Mouse (Mus musculus) adrenal gland, adult 18-20 months (tissue): ENCODE results near the gene Srgap1. TPM values are rescaled to one million over a fixed set of nuclear protein-coding genes. Genes with fewer than 3 reads are reported as not detected.
A peak's percentile ranks its signal among the peaks of the same experiment; 100 is the strongest.

Experiments used
- DNase-seq, 2 experiments: peaks; one replicate each; pipeline ENCODE4 v3.0.0; 2021 to 2022; ENCODE audit warnings: low spot score in 2 of 2
- total RNA-seq, 2 experiments: library from RNA; stranded (reverse); gene quantifications; 1 replicate in 1 of 2; 2 replicates in 1 of 2; pipeline ENCODE4 v1.2.3; 2021

Gene Srgap1
- total RNA-seq, 2 experiments from 2014 or later, result 1.3 to 1.5 TPM

DNA sequence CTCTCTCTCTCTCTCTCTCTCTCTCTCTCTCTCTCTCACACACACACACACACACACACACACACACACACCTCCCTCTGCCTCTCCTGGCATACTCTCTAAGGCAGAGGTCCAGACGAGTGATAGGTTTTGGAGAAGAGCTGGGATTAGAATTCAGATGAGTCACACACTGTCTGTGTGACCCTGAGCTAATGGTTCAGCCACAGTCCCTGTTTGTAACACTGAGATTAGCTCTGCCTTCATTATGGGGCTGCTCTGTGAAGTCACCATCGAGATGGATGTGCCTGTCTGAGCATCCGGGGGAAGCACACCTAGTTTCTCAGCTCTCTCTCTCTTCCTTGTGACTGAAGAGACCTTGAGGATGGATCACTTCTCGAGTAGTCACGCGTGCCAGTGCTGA lies 157.1 kb downstream of the Srgap1 start:
- no peak for DNase-seq

DNA sequence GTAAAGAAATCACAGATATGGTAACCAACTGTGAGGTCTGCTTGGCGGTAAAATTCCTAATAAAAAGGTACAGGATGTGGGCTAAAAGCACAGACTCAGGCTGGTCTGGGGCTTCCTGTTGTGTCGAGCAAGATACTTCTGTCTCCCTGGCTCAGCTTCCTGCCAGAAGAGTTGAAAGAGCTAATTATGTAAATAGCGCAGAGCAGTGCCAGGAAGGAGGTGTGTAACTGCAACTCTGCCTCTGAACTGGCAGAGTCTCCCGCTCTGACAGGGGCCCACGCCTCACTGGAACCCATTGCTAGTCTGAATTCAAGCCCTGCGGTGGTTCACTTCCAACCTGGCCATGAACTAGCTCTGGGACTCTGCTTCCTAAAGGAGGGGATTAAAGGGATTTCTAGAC lies 160.3 kb downstream of the Srgap1 start:
- no peak for DNase-seq

GRCm38 (mm10) chr10:121885512-121886218 lies 161.4 kb downstream of the Srgap1 start:
- no peak for DNase-seq

- DNase-seq, result no peak
These were observed 164.7 kb downstream of the Srgap1 start for GRCm38 (mm10) chr10:121882461-121882860.

- DNase-seq, result no peak
These were observed 168.3 kb downstream of the Srgap1 start for GRCm38 (mm10) chr10:121878855-121879254.

DNA sequence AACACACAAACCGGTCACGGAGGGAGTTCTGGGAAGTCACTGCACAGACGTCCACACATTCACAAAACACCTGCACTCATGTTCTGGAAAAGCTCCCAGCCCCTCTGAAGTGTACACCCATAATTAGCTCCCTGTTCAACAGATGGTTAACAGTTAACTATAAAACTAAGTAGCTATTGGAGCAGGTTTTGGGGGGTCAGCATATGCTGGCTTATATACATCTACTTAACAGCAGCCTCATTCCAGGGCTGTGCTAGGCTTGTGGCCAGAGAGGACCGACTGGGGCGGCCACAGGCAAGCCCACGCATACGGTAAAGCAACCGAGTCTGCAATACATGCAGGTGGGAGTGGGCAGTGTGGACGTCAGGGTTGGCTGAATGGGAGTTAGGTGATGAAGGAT lies 169.2 kb downstream of the Srgap1 start:
- DNase-seq, result no peak

DNA sequence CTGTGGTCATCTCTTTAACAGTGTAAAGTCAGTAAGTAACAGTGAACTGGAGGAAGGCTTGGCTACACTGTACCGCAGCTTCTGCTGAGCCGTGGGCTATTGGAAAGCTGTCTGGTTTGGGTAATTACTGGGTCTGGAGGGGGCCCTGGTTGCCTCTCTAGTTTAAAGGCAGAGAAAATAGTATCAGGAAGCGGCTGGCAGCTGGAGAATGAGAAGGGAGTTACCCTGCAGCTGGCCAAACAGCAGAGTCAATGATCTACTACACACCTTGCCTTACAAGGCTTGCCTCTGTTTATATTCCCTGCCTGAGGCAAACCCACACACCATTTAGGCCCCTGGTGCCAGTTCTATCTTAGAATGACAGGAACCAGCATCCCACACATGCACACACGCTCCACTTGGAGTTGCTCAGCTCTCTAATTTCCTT lies 174.0 kb downstream of the Srgap1 start:
- no peak for DNase-seq

GRCm38 (mm10) chr10:121869941-121870340 lies 177.2 kb downstream of the Srgap1 start:
- no peak for DNase-seq

- DNase-seq, result no peak
These were observed 178.9 kb downstream of the Srgap1 start for GRCm38 (mm10) chr10:121868255-121868654.

GRCm38 (mm10) chr10:121865503-121866239 lies 181.4 kb downstream of the Srgap1 start:
- no peak for DNase-seq

- no peak for DNase-seq
These were observed 186.2 kb downstream of the Srgap1 start for GRCm38 (mm10) chr10:121860924-121861323.

DNA sequence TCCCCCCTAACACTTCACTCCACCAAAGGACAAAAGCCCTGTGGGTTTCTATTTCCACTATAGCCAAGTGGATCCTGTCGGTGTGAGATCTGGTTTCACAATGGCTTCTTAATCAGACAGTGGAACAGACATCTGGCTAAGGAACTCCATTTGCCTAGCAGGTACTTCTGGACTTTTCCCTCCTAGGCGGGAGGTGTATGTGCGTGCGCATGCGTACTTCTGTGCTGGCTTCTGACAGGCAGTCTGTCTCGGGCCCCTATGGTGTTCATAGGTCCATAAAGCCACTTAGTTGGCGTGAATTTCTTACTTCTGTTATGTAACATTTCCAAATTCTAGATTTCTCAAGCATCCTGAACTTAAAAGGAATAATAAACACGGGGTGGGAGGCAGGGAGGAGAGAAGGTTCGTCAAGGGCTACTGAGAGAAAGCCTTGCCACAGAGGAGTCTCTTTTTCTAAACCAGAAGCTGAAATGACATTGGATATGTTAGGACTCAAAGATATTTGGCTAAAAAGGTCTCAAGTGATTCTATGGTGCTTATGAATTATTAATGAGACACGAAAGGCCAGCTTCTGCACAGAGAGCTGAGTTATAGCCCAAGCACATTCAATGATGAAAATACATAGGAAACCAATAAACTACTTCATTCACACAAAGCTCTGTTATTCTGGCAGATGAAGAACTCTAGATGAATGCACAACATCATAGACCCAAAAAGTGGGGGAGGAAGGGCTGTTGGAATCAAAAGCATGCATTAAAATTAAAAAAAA lies 187.1 kb downstream of the Srgap1 start:
- DNase-seq, result no peak

DNA sequence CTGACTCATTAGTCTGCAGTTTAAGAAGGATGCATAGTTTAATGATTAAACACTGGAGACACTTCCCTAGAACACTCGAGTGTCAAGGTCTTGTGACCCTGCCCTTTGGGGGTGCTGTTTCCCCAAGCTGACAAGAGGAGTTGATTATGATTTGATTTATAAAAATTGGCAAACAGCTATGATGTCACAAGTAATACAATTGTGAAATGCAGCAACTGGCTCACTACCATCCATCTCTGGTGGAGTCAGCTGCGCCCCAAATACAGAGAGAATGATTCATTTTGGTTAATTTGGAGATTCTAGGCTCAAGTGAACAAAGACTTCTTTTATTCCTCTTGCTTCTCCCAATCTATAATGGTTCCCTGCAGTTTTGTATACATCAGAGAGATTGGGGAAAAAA lies 188.2 kb downstream of the Srgap1 start:
- DNase-seq, result no peak

- DNase-seq, result no peak
These were observed 189.0 kb downstream of the Srgap1 start for GRCm38 (mm10) chr10:121858086-121858485.

DNA sequence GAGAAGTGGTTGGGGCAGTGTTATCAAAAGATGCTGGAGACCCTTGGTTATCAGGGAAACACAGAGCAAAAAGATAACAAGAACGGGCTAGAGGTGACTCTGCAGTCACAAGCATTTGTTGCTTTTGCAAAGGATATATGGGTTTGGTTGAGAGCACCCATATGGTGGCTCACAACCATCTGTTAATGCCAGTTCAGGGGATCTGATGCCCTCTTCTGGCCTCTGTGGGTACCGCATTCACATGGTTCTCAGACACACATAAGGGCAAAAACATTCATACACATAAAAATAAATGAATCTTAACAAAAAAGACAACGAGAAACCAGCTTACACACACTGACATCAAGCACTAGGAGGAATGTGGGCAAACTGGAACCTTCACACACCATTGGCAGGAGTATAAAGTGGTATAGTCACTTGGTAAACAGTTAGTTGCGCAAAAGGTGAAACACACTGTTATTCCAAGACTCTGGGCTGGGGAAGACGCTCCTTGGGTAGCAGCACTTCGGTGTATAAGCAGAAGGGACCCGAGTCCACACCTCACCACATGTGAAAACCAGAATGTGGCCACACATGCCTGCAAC lies 191.2 kb downstream of the Srgap1 start:
- DNase-seq, result no peak

DNA sequence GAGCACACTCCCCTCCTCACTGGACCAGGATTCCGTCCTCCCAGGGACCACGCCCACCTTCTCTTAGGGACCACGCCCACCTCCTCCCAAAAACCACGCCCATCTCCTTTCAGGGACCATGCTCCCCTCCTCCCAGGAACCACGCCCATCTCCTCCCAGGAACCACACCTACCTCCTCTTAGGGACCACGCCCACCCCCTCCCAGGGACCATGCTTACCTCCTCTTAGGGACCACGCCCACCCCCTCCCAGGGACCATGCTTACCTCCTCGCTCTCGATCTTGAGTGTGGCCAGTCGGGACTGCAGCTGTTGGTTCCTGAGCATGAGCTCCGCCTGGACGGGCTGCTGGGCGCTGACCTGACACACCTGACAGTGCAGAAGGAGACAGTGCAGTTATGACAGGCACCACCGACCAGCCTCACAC lies 193.7 kb downstream of the Srgap1 start:
- no peak for DNase-seq

GRCm38 (mm10) chr10:121849496-121849895 lies 197.6 kb downstream of the Srgap1 start:
- DNase-seq, result no peak

- DNase-seq, result no peak
These were observed 201.4 kb downstream of the Srgap1 start for GRCm38 (mm10) chr10:121845677-121846076.

DNA sequence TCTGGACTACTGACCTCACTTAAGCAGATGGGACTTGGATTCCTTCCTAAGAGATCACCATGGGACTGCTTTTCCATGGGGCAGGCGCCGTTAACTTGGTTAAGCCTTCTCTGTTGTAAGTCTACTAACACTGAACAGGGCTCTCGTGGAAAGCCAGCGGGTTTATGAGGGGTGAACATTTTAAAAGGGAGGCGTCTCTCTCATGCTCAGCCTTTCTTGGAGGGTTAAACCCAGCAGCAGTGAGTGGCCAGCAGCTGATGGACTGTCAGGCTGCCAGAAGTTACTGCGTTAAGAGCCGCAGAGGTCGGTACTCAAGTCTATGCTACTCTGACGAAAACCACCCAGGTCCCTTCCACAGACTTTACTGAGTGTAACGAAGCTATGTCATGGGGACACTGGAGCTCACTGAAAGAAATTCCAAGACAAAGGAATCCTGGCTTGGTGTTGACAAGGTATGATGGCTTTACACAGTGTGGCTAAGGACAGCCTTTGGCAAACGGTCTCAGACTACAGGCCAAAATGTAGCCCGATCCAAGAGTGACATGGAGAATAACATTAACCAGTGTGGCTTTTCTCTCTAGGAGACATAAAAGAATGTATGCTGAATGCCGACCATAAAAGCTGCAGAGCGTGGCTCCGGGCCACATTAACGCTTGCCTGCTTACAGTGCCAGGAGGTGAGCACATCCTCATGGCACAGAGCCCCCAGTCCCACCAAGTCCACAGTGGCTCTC lies 209.8 kb downstream of the Srgap1 start:
- no peak for DNase-seq

DNA sequence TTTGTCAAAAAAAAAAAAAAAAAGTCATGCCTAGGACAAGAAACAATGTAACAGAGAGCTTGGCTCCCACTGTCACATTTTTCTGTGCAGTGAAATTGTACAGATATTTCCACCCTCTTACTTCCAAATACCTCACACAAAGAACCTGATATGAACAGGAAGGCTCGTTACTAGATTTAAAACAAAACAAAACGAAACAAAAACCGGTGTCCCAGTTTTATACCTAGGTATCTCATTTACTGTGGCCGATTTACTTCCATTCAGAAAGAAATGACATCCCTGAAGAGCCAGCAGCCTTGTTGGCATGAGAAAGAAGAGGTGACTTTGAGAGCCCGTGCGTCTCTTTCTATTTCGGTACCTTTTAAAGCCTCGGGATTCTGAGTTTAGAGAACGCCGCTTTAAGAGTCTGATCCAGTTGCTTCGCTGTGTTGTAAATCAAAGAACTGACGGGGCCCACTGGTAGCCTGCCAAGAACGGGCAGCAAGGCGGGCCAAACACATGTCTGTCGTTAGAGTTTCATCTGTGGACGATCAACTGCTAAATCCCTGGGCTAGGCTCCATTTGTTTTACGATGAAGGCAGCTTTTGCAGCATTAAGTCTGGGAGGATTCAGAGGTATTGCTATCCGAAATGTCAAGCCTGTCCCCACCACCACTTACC lies 210.5 kb downstream of the Srgap1 start:
- DNase-seq, result peak; percentile 60 to 72
